ENCODE assay signal across 8 mouse cellular contexts in the genomic region with DNA sequence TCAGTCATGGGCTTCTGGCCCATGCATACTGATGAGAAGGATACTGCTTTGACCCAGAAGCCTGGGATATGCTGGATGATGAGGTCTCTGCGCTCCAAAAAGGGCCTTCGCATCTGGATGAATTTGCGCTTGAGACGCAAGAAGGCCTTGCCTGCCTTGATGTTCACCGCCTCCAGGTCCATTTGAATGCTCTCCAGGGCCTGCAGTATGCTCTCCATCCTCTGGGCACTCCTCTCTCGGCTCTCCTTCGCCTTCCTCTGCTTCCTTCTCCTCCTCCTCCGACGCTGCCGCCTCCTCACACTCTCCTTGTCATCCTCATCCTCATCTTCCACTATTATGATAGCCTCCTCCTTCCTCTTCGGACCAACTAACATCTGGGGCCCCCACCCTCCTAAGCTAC. TPM values are rescaled to one million over a fixed set of nuclear protein-coding genes. Genes with fewer than 3 reads are reported as not detected.
DNase-seq lines count a peak whose midpoint lies in the region; ATAC-seq and TF ChIP-seq lines count a peak whose summit lies in the region.

No protein-coding gene starts in this region.

- peak overlapping the region; percentile 69 for H3K4me3 ChIP-seq in spleen, adult 2 months (ENCODE audit: extremely low read depth, insufficient read depth, insufficient read length)
- peak overlapping the region; percentile 59 for H3K4me3 ChIP-seq in hindbrain, embryonic 11.5 days (ENCODE audit: low read depth, low read length)
- H3K4me3 ChIP-seq in macrophage (ENCODE audit: inconsistent target): peak overlapping the region; percentile 54

- peaks cover 4% of the 10 kb centered on the region; the same call in 1 of the 2 replicates for H3K36me3 ChIP-seq in spleen, adult 2 months (ENCODE audit: control insufficient read depth, insufficient read depth, low read length)
- peaks cover 4% of the 10 kb centered on the region; the same call in 1 of the 2 replicates for H3K36me3 ChIP-seq in hindbrain, embryonic 11.5 days (ENCODE audit: control insufficient read depth, insufficient read depth, low read length)
- no peaks in the 10 kb centered on the region for H3K36me3 ChIP-seq in macrophage (ENCODE audit: inconsistent target)

- no peak for TF ChIP-seq POLR2A in spleen, adult 2 months (IDR thresholded peaks at IDR 0.05; ENCODE audit: low read depth, low read length)

- H3K9ac ChIP-seq in hindbrain, embryonic 11.5 days (ENCODE audit: low read depth, low read length): peak overlapping the region; percentile 68; the same call in 1 of the 2 replicates

- WGBS in spleen, adult 2 months: 58% methylated on average over 11 of the region's 11 CpGs
- WGBS in hindbrain, embryonic 11.5 days: 34% methylated on average over 10 of the region's 11 CpGs
- 55% methylated on average over 9 of the region's 11 CpGs for WGBS in macrophage (ENCODE audit: missing documents)

- H3K27me3 ChIP-seq in spleen, adult 2 months (ENCODE audit: control insufficient read depth, insufficient read depth, low read length): 0 out of 2 replicates have a peak, but pooled peaks cover 1% of the 10 kb centered on the region
- peaks cover 60% of the 10 kb centered on the region for H3K27me3 ChIP-seq in hindbrain, embryonic 11.5 days (ENCODE audit: control insufficient read depth, insufficient read depth, low read length)

- no peak overlapping the region; the same call in 1 of the 2 replicates for H3K27ac ChIP-seq in spleen, adult 2 months (ENCODE audit: insufficient read depth, low read length)
- no peak overlapping the region for H3K27ac ChIP-seq in hindbrain, embryonic 11.5 days (ENCODE audit: low read depth, low read length)
- H3K27ac ChIP-seq in macrophage: peak overlapping the region; percentile 28

- no peak for DNase-seq in frontal cortex, postnatal 10 days (ENCODE audit: low spot score in 2 of 2)
- no peak for DNase-seq in spleen, adult 2 months (ENCODE audit: low read depth in 1 of 2, low spot score in 2 of 2)
- DNase-seq in spleen, postnatal 14 days (ENCODE audit: low spot score in 2 of 2): no peak
- DNase-seq in hindbrain, embryonic 11.5 days (ENCODE audit: low spot score): peak; percentile 29
- DNase-seq in layer of hippocampus, adult 11-12 months (ENCODE audit: low spot score): no peak
- no peak for DNase-seq in urinary bladder, adult 2 months (ENCODE audit: low spot score)

- no peak for TF ChIP-seq CTCF in spleen, adult 2 months (IDR thresholded peaks at IDR 0.05; ENCODE audit: extremely low read depth, insufficient read depth, insufficient read length, insufficient replicate concordance)

- no peaks in the 10 kb centered on the region for H3K9me3 ChIP-seq in hindbrain, embryonic 11.5 days (ENCODE audit: control insufficient read depth, low read length)

- peak; percentile 4; the same call in 1 of the 2 replicates for ATAC-seq in frontal cortex, adult (ENCODE audit: low TSS enrichment)
- no peak for ATAC-seq in hindbrain, embryonic 11.5 days (ENCODE audit: low FRiP score)

- H3K4me2 ChIP-seq in hindbrain, embryonic 11.5 days (replicated peaks; ENCODE audit: low read depth, low read length): peak overlapping the region; percentile 54

- H3K4me1 ChIP-seq in spleen, adult 2 months (ENCODE audit: control insufficient read depth, insufficient read depth, insufficient read length): no peaks in the 10 kb centered on the region
- no peaks in the 10 kb centered on the region for H3K4me1 ChIP-seq in hindbrain, embryonic 11.5 days (replicated peaks; ENCODE audit: control insufficient read depth, insufficient read depth, low read length)

- H3K79me2 ChIP-seq in macrophage (ENCODE audit: inconsistent target): no peaks in the 10 kb centered on the region

RNA-seq across cellular contexts. Expression of a gene that starts 0.7 kb away (rescaled TPM):
- polyA plus RNA-seq in spleen, adult 2 months (2012; rRNA removed): 18.4 and 18.9 TPM in 2 replicates
- polyA plus RNA-seq in hindbrain, embryonic 11.5 days (2014; fragmentation: Nextera tagmentation; extraction: Ambion mirVana): 29.4 and 38.5 TPM in 2 replicates
- 100 to 1,000 TPM in 2 of 26 experiments, 10 to 100 TPM in 24; 21.5 to 115 (median 62.3) TPM for total RNA-seq in macrophage (2018; cell fraction: chromatin; rRNA removed)
- total RNA-seq in macrophage (2018; cell fraction: cytosol; rRNA removed): 10 to 100 TPM in 22 of 26 experiments, 1 to 10 TPM in 4; 7.4 to 21.0 (median 13.5) TPM
- total RNA-seq in macrophage (2018; cell fraction: nucleus; rRNA removed): 100 to 1,000 TPM in 3 of 26 experiments, 10 to 100 TPM in 23; 31.6 to 159 (median 64.4) TPM
- polyA plus RNA-seq in macrophage (2018): 17.5 to 50.8 TPM (median 26.1 TPM) in 3 replicates
- polyA plus RNA-seq in urinary bladder, adult 2 months (2012; rRNA removed): 61.4 and 72.4 TPM in 2 replicates

RNA-seq across cellular contexts. Expression of a gene that starts 14.2 kb away (rescaled TPM):
- polyA plus RNA-seq in spleen, adult 2 months (2012; rRNA removed): 5.0 and 6.1 TPM in 2 replicates
- 15.5 and 16.2 TPM in 2 replicates for polyA plus RNA-seq in hindbrain, embryonic 11.5 days (2014; fragmentation: Nextera tagmentation; extraction: Ambion mirVana)
- 10 to 100 TPM in 13 of 26 experiments, 1 to 10 TPM in 12, under 1 TPM in 1; 0.86 to 37.8 (median 10.8) TPM for total RNA-seq in macrophage (2018; cell fraction: chromatin; rRNA removed)
- total RNA-seq in macrophage (2018; cell fraction: cytosol; rRNA removed): 10 to 100 TPM in 5 of 26 experiments, 1 to 10 TPM in 21; 4.1 to 10.4 (median 8.0) TPM
- 10 to 100 TPM in 18 of 26 experiments, 1 to 10 TPM in 8; 4.1 to 39.7 (median 13.1) TPM for total RNA-seq in macrophage (2018; cell fraction: nucleus; rRNA removed)
- 5.3 to 7.0 TPM (median 6.9 TPM) in 3 replicates for polyA plus RNA-seq in macrophage (2018)
- 12.1 and 14.1 TPM in 2 replicates for polyA plus RNA-seq in urinary bladder, adult 2 months (2012; rRNA removed)

RNA-seq across cellular contexts. Expression of a gene that starts 27.0 kb away (rescaled TPM):
- polyA plus RNA-seq in spleen, adult 2 months (2012; rRNA removed): 0.82 and 1.2 TPM in 2 replicates
- polyA plus RNA-seq in hindbrain, embryonic 11.5 days (2014; fragmentation: Nextera tagmentation; extraction: Ambion mirVana): 4.7 and 7.2 TPM in 2 replicates
- under 1 TPM in 1 of 26 experiments, not detected in 25; 0.16 TPM for total RNA-seq in macrophage (2018; cell fraction: chromatin; rRNA removed)
- not detected for total RNA-seq in macrophage (2018; cell fraction: cytosol; rRNA removed)
- not detected for total RNA-seq in macrophage (2018; cell fraction: nucleus; rRNA removed)
- polyA plus RNA-seq in macrophage (2018): not detected in 3 replicates
- polyA plus RNA-seq in urinary bladder, adult 2 months (2012; rRNA removed): 4.7 and 4.8 TPM in 2 replicates
